Mouse (Mus musculus) kidney, adult 11 months (tissue): ENCODE results near the gene Vmn1r84.

Source experiments
- DNase-seq: peaks from one replicate; pipeline ENCODE4 v3.0.0; 2022

Vmn1r84 gene

DNA sequence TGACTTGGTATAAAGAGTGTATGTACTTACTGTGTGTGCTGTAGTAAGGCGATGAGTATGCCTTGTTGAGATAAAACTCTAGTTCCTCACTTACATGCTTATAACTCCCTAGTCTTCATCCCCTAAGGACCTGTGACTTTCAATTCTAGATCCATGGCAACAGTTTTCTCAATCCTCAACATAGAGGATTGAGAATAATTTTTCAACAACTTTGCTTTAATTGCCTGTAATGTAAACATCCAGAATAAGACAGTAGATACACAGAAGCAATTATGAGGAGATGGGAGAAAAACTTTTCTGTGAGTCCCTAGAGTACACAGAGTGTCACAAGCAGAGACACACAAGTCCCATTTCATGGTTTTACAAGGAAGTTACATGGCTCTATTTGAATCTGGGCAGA, at the start of gene Vmn1r84:
Vmn1r84 (minus strand) TSS at position 101 of the 400 bp plus-strand sequence.
- DNase-seq: no peak

DNA sequence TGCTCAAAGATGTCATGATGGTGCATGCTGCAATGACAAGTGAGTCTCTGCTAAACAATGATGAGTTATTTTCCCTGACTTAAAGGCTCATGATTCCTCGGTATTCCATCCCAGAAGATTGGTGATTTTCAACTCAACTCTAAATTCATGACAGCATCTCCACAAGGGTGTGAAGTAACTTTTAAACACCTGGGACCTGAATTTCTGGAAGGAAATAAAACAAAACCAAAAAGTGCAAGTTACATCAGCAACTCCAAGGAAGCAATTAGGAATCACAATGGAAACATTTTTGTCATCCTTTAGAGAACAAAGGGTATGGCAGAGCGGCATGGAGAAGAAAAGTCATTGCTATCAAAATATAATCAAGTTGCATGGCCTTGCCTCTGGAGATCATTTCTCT, 39.7 kb downstream of the Vmn1r84 start, which contains the start of gene Vmn1r83:
Vmn1r83 (minus strand) TSS at position 101 of the 400 bp plus-strand sequence.
- DNase-seq: no peak
